Mouse (Mus musculus) embryonic facial prominence, embryonic 15.5 days (tissue): ENCODE data around the gene Rab5c. TPM values are rescaled to one million over a fixed set of nuclear protein-coding genes. Genes with fewer than 3 reads are reported as not detected.

ENCODE experiments used
- ATAC-seq: fragments of 200-750 bp; cut with Nextera tagmentation; 2 replicates; pipeline ENCODE4 v1.8.0; 2017; ENCODE audit warnings: low read depth, moderate TSS enrichment; ENCODE audit not compliant: insufficient number of reproducible peaks, low FRiP score, low TSS enrichment
- H3K27ac ChIP-seq: fragments of 300-500 bp; sonication (generic); replicated peaks from 2 replicates; pipeline ENCODE4 v1.5.1; 2015; ENCODE audit warnings: mild to moderate bottlenecking, inconsistent platforms
- H3K27me3 ChIP-seq: fragments of 300-500 bp; sonication (generic); 2 replicates; pipeline ENCODE4 v1.6.1; 2015; ENCODE audit warnings: inconsistent platforms
- H3K36me3 ChIP-seq: fragments of 300-500 bp; sonication (generic); 2 replicates; pipeline ENCODE4 v1.6.1; 2015; ENCODE audit warnings: mild to moderate bottlenecking, inconsistent platforms
- H3K4me1 ChIP-seq: fragments of 300-500 bp; sonication (generic); 2 replicates; pipeline ENCODE4 v1.6.1; 2015; ENCODE audit warnings: inconsistent platforms
- H3K4me2 ChIP-seq: fragments of 300-500 bp; sonication (generic); replicated peaks from 2 replicates; pipeline ENCODE4 v1.6.1; 2015; ENCODE audit warnings: mild to moderate bottlenecking, inconsistent platforms
- H3K4me3 ChIP-seq: fragments of 300-500 bp; sonication (generic); replicated peaks from 2 replicates; pipeline ENCODE4 v1.5.1; 2015; ENCODE audit warnings: mild to moderate bottlenecking, inconsistent platforms
- H3K9ac ChIP-seq: fragments of 300-500 bp; sonication (generic); 2 replicates; pipeline ENCODE4 v1.6.1; 2015; ENCODE audit warnings: inconsistent platforms
- H3K9me3 ChIP-seq: fragments of 300-500 bp; sonication (generic); replicated peaks from 2 replicates; pipeline ENCODE4 v1.6.1; 2016; ENCODE audit warnings: inconsistent platforms
- WGBS: fragments of 180-500 bp; shearing (Covaris S2); methylation state at CpG from one replicate; pipeline ENCODE4 v1.1.7; 2015; 5-methylcytosine and 5-hydroxymethylcytosine counted together
- polyA plus RNA-seq: library from polyadenylated mRNA; unstranded; fragments of >200 nt; fragmentation: Nextera tagmentation; extraction: Ambion mirVana; gene quantifications from 2 replicates; pipeline ENCODE4 v1.2.1, GENCODE M21; 2015

Rab5c gene
- polyA plus RNA-seq, 1 experiment from 2014 or later, result 33.2 TPM

- no peaks in the 10 kb centered on the region for H3K9me3 ChIP-seq
- no peak overlapping the region for H3K4me3 ChIP-seq
- 0 out of 2 replicates have a peak overlapping the region, but pooled peaks have one; percentile 4 for H3K4me2 ChIP-seq
- ATAC-seq, result no peak
- peaks cover 5% of the 10 kb centered on the region; the same call in 1 of the 2 replicates for H3K36me3 ChIP-seq
- no peak overlapping the region for H3K9ac ChIP-seq
- H3K4me1 ChIP-seq, result peaks cover 28% of the 10 kb centered on the region
- 89% methylated on average over 9 of the region's 9 CpGs for WGBS
- H3K27ac ChIP-seq, result no peak overlapping the region
- H3K27me3 ChIP-seq, result no peaks in the 10 kb centered on the region
Observed at GRCm38 (mm10) chr11:100735134-100735865, 2.7 kb downstream of the Rab5c start.

- ATAC-seq, result no peak
- H3K9ac ChIP-seq, result no peak overlapping the region
- 88% methylated on average over 6 of the region's 6 CpGs for WGBS
- no peak overlapping the region for H3K4me3 ChIP-seq
- H3K27ac ChIP-seq, result no peak overlapping the region
- H3K4me2 ChIP-seq, result no peak overlapping the region
- no peaks in the 10 kb centered on the region for H3K9me3 ChIP-seq
- H3K4me1 ChIP-seq, result peaks cover 11% of the 10 kb centered on the region; the same call in 1 of the 2 replicates
- peaks cover 21% of the 10 kb centered on the region for H3K36me3 ChIP-seq
- H3K27me3 ChIP-seq, result no peaks in the 10 kb centered on the region
Observed at GRCm38 (mm10) chr11:100730477-100731205, 7.4 kb downstream of the Rab5c start.

- Histone ChIP-seq H3K4me3 (no peak overlapping the region), H3K4me1 (peaks cover 12% of the 10 kb centered on the region), H3K9ac (no peak overlapping the region), H3K9me3 (no peaks in the 10 kb centered on the region), H3K4me2 (no peak overlapping the region), H3K27me3 (no peaks in the 10 kb centered on the region), H3K36me3 (peaks cover 21% of the 10 kb centered on the region), H3K27ac (no peak overlapping the region)
- no peak for ATAC-seq
- 80% methylated on average over 4 of the region's 4 CpGs for WGBS
Observed at GRCm38 (mm10) chr11:100729976-100730375, 8.0 kb downstream of the Rab5c start.

- no peak for ATAC-seq
- no peaks in the 10 kb centered on the region for H3K9me3 ChIP-seq
- H3K9ac ChIP-seq, result no peak overlapping the region
- peaks cover 18% of the 10 kb centered on the region for H3K4me1 ChIP-seq
- peaks cover 21% of the 10 kb centered on the region for H3K36me3 ChIP-seq
- no peak overlapping the region for H3K4me3 ChIP-seq
- WGBS, result 87% methylated on average over 6 of the region's 6 CpGs
- no peak overlapping the region for H3K27ac ChIP-seq
- H3K4me2 ChIP-seq, result no peak overlapping the region
- no peaks in the 10 kb centered on the region for H3K27me3 ChIP-seq
Observed at GRCm38 (mm10) chr11:100728601-100729000, 9.4 kb downstream of the Rab5c start.

GRCm38 (mm10) chr11:100727201-100727600 lies 10.8 kb downstream of the Rab5c start:
- Histone ChIP-seq H3K36me3 (peaks cover 16% of the 10 kb centered on the region), H3K4me1 (peaks cover 17% of the 10 kb centered on the region), H3K9me3 (no peaks in the 10 kb centered on the region), H3K9ac (no peak overlapping the region), H3K27me3 (no peaks in the 10 kb centered on the region), H3K4me3 (no peak overlapping the region), H3K27ac (no peak overlapping the region), H3K4me2 (no peak overlapping the region)
- WGBS, result 79% methylated on average over 3 of the region's 3 CpGs
- ATAC-seq, result no peak

GRCm38 (mm10) chr11:100724919-100725512 lies 13.0 kb downstream of the Rab5c start:
- H3K36me3 ChIP-seq, result peaks cover 16% of the 10 kb centered on the region
- H3K9me3 ChIP-seq, result no peaks in the 10 kb centered on the region
- H3K4me3 ChIP-seq, result no peak overlapping the region
- 26% methylated on average over 5 of the region's 5 CpGs for WGBS
- ATAC-seq, result no peak
- no peak overlapping the region for H3K9ac ChIP-seq
- H3K27ac ChIP-seq, result peak overlapping the region; percentile 1
- H3K4me2 ChIP-seq, result no peak overlapping the region
- H3K27me3 ChIP-seq, result no peaks in the 10 kb centered on the region
- H3K4me1 ChIP-seq, result peaks cover 33% of the 10 kb centered on the region

GRCm38 (mm10) chr11:100722493-100723028 lies 15.5 kb downstream of the Rab5c start:
- H3K9me3 ChIP-seq, result no peaks in the 10 kb centered on the region
- no peak overlapping the region for H3K4me2 ChIP-seq
- peaks cover 43% of the 10 kb centered on the region for H3K4me1 ChIP-seq
- H3K9ac ChIP-seq, result no peak overlapping the region
- peaks cover 21% of the 10 kb centered on the region for H3K36me3 ChIP-seq
- peak overlapping the region; percentile 65; the same call in 1 of the 2 replicates for H3K27ac ChIP-seq
- ATAC-seq, result no peak
- no peak overlapping the region for H3K4me3 ChIP-seq
- 50% methylated on average over 2 of the region's 2 CpGs for WGBS
- no peaks in the 10 kb centered on the region for H3K27me3 ChIP-seq

GRCm38 (mm10) chr11:100721776-100722492 lies 16.1 kb downstream of the Rab5c start:
- Histone ChIP-seq H3K36me3 (peaks cover 28% of the 10 kb centered on the region), H3K27me3 (no peaks in the 10 kb centered on the region), H3K4me1 (peaks cover 43% of the 10 kb centered on the region), H3K9ac (no peak overlapping the region), H3K9me3 (no peaks in the 10 kb centered on the region), H3K4me3 (no peak overlapping the region), H3K4me2 (no peak overlapping the region), H3K27ac (peak overlapping the region; percentile 65)
- ATAC-seq, result no peak
- 55% methylated on average over 8 of the region's 8 CpGs for WGBS

GRCm38 (mm10) chr11:100721254-100721653 lies 16.8 kb downstream of the Rab5c start:
- WGBS, result 52% methylated on average over 4 of the region's 4 CpGs
- peaks cover 34% of the 10 kb centered on the region for H3K36me3 ChIP-seq
- ATAC-seq, result no peak
- H3K4me3 ChIP-seq, result no peak overlapping the region
- no peaks in the 10 kb centered on the region for H3K9me3 ChIP-seq
- no peak overlapping the region for H3K9ac ChIP-seq
- H3K27ac ChIP-seq, result peak overlapping the region; percentile 65
- H3K4me1 ChIP-seq, result peaks cover 43% of the 10 kb centered on the region
- no peaks in the 10 kb centered on the region for H3K27me3 ChIP-seq
- H3K4me2 ChIP-seq, result no peak overlapping the region

- H3K9me3 ChIP-seq, result no peaks in the 10 kb centered on the region
- 71% methylated on average over 5 of the region's 5 CpGs for WGBS
- peaks cover 44% of the 10 kb centered on the region for H3K36me3 ChIP-seq
- H3K27me3 ChIP-seq, result no peaks in the 10 kb centered on the region
- H3K9ac ChIP-seq, result no peak overlapping the region
- no peak overlapping the region for H3K4me3 ChIP-seq
- peaks cover 41% of the 10 kb centered on the region for H3K4me1 ChIP-seq
- H3K27ac ChIP-seq, result peak overlapping the region; percentile 59
- no peak overlapping the region for H3K4me2 ChIP-seq
- no peak for ATAC-seq
Observed at GRCm38 (mm10) chr11:100720345-100720744, 17.7 kb downstream of the Rab5c start.
